Mouse (Mus musculus) C2C12 (cell line): ENCODE data around the gene Ankrd52.

Source experiments
- CTCF ChIP-seq: IDR thresholded peaks from one replicate; pipeline ENCODE4 v1.5.1; 2011; ENCODE audit not compliant: control insufficient read depth, insufficient read depth, insufficient read length
- MAX ChIP-seq: IDR thresholded peaks from one replicate; pipeline ENCODE4 v1.6.1; 2011; ENCODE audit warnings: mild to moderate bottlenecking, control low read depth
- MYOD1 ChIP-seq: IDR thresholded peaks from one replicate; pipeline ENCODE4 v1.6.1; 2011; ENCODE audit warnings: low read depth; ENCODE audit not compliant: control insufficient read depth, insufficient read length

GRCm38 (mm10) chr10:128454471-128454870 is 77.6 kb downstream of the Ankrd52 start:
- TF ChIP-seq MAX (no peak), MYOD1 (no peak), CTCF (no peak)
